Mouse (Mus musculus) erythroblast, embryonic 14.5 days (primary cell): ENCODE results near the gene Dab2ip.

Experiments used
- GATA1 ChIP-seq: IDR thresholded peaks from 2 replicates; pipeline ENCODE4 v1.6.1; 2012; ENCODE audit warnings: low read length, inconsistent platforms, mixed read lengths
- TAL1 ChIP-seq: IDR thresholded peaks from 3 replicates; pipeline ENCODE4 v1.6.1; 2012; ENCODE audit warnings: low read length, inconsistent platforms, mixed read lengths

DNA sequence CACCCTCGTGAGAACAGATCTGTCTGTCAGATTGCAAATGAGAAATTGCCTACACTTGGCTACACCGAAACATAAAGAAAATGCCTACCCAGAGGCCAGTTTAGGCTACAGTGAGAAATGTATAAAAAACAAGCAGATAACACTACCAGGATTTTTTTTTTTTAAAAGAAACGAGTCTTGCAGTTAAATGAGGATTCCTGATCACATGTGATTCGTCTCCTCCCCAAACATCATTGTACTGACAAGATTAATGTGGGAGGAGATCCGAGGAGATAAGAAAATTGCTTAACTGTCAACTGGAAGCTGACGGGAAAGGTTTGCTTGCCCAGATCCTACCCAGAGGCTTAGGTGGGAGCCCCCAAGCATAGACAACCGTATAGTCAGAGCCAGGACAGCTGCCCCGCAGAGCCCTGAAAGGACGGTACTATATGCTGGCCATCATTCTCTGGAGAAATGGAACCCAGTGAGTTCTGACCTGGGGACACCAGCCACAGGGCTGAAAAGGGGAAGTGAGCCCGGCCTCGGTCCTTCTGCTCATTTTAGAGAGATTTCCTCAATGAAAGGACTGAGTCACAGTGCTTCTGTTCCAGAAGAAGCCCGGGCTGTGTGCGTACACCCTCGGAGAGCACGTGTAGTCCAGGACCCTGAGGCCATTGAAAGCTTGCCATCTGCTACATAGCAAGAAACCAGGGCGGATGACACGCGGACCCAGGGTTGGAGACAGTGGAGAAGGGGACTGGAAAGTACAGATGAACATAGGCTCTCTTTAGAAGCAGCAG lies 173.8 kb downstream of the Dab2ip start:
- TF ChIP-seq TAL1 = no peak
- TF ChIP-seq GATA1 = no peak
